Mouse (Mus musculus): ENCODE measurements around the gene 1110065P20Rik.
A peak's percentile ranks its signal among the peaks of the same experiment; 100 is the strongest.

Gene 1110065P20Rik

GRCm38 (mm10) chr4:124850933-124851658, at the start of gene 1110065P20Rik:
1110065P20Rik (minus strand) TSS chr4:124851196.
- peak; percentile 89 to 93 for DNase-seq

DNA sequence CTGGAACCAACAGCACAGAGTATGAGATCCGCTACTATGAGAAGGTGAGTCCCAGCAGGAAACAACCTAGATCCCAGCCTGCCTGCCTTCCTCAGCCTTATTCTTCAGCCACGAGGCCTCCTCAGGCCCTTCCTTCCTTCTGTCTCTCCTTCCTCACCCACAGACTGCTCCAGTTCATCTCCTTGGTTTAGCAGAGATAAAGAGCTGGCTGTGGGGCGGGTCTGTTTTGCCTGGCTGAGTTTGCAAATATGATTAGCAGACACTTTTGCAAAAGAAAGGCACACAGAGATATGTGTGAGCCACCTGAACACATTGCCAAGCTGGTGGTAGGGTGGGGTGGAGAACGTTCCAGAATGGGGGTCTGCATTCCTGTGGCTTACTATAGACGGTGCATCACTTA, 48.9 kb upstream of the 1110065P20Rik start:
- no peak for DNase-seq

- DNase-seq, result no peak
These were observed 47.4 kb upstream of the 1110065P20Rik start for GRCm38 (mm10) chr4:124898428-124898827.

DNA sequence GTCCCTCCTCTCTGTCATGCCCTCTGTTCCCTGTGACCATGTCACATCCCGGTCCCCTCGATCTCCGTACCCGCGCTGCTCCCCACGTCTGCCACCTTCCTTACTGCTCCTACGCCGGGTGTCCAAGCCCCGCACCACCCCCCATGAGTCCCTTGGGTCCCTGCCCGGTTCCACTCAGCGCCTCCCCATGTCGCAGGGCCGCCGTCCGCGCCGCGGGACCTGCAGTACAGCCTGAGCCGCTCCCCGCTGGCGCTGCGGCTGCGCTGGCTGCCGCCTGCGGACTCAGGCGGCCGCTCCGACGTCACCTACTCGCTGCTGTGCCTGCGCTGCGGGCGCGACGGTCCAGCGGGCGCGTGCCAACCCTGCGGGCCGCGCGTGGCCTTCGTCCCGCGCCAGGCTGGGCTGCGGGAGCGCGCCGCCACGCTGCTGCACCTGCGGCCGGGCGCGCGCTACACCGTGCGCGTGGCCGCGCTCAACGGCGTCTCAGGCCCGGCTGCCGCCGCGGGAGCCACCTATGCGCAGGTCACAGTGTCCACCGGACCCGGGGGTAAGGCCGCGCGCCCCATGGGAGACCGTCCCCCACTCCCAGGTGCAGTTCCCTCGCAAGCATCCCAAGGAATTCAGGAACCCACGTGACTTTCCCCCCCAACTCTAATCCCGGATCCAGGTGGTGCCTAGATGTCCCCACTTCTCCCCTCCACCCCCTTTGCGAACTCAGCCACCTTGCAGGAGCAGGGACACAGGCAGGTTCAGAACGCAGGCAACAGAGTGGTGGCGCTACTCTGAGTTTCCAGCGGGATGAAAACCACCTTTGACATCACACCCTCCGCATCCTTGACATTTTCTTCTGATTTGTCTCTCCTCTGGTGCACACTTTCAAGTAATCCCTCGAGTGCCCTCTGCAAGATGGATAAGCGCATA, 43.8 kb upstream of the 1110065P20Rik start:
- no peak for DNase-seq

DNA sequence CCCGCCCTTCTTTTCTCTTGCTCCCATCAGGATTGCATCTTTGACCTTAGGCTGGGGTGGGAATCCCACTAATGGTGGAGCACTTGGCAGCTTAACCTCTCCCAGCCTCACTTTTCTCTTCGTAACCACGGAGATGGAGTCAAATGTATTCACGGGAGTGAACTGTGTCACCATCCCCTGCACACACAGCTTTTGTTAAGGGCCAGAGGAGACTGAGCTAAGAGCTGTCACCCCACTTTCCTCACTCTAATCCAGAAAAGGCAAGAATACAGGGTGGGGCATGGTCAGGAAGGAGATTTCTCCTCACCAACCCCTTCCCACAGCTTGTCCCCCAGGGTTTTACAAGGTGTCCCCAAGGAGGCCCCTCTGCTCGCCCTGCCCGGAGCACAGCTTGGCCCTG, 42.8 kb upstream of the 1110065P20Rik start:
- no peak for DNase-seq

GRCm38 (mm10) chr4:124890831-124891230, 39.8 kb upstream of the 1110065P20Rik start:
- no peak for DNase-seq

- DNase-seq, result no peak
These were observed 38.9 kb upstream of the 1110065P20Rik start for GRCm38 (mm10) chr4:124889935-124890334.

- DNase-seq, result no peak
These were observed 37.7 kb upstream of the 1110065P20Rik start for GRCm38 (mm10) chr4:124888702-124889101.

GRCm38 (mm10) chr4:124882151-124882729, 31.2 kb upstream of the 1110065P20Rik start:
- peak; percentile 5 to 71 for DNase-seq

GRCm38 (mm10) chr4:124881341-124881908, 30.4 kb upstream of the 1110065P20Rik start:
- no peak for DNase-seq

DNA sequence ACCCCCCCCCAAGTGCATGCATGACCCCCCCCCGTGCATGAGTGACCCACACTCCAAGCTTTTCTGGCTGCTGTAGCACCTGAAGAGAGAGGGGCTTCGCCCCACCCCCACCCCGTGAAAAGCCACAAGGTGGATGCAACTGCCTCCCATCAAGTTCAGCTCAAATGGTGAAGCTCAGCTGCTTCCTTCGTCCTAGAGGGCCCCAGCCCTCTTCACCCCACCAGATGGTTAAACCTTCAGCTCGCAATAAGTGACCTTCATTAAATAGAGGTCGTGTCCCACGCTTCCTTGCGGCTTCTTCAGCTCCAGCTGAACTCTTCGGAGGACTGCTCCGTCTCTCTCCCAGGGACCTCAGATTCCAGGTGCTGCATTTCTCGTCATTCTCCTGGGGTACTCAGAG, 29.6 kb upstream of the 1110065P20Rik start, which contains the start of gene Epha10:
Gene Epha10 (plus strand): TSS at position 301 of the 400 bp plus-strand sequence.
- no peak for DNase-seq

- no peak for DNase-seq
These were observed 21.7 kb upstream of the 1110065P20Rik start for GRCm38 (mm10) chr4:124872719-124873118.

DNA sequence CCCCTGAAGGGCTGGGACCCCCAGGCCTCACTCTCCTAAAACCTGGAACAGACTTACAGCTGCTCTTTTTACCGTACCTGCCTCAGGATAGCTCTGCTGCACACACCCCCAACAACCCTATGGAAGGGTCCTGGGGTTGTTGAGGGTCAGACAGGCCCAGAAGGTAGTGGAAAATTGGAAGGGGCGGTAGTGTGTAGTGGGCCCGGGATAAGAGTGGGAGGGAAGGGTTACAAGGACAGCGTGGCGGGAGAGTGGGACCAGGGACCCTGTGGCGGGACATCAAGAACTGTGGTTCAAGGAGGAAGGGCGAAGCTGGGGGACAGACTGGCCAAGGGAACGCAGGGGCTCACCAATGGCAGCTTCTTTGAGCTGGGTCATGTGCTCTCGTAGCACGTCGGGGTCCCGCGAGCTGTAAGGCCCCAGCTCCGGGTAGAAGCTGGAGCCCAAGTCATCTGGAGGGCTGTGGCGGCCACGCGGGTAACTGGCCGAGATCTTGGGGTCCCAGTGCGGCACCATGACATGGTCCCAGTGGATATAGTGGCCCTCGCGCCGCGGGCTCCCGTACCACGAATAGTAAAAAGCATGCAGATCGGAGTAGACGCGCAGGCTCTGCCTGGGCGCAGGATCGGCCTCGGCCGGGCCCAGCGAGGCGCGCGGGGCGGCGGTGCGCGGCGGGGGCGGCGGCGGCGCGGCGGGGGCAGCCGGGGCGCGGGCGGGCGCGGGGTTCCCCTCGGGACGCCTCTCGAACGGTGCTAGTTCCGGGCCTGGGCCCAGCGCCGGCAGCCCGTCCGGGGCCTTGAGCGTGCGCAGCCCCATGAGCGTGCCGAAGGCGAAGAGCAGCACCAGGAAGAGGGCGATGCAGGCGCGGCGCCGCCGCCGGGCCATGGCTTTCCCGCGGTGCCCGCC, 10.5 kb upstream of the 1110065P20Rik start, which contains the start of gene Maneal:
Gene Maneal (minus strand): TSS at position 889 of the 906 bp plus-strand sequence.
- DNase-seq, result no peak

GRCm38 (mm10) chr4:124860446-124860845, 9.4 kb upstream of the 1110065P20Rik start:
- DNase-seq, result peak; percentile 54 to 89

DNA sequence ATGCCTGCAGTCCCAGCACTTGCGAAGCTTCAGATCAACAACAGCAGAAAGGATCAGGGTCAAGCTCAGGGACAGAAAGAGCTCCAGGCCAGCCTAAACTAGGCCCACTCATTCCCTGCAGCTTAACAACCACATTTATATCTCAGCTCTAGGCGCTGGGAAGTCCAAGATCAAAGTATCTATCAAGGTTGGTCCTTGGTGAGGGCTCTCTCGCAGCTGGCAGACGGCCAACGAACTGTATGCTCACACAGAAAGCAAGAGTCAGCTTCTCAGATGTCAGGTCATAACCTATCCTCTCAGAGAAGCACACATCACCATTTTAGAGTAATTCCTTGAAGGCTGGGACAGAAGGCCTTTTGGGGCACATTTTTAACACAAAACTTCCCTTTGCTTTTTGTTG, 7.4 kb upstream of the 1110065P20Rik start:
- peak in 1 of 2 experiments; percentile 32 for DNase-seq

DNA sequence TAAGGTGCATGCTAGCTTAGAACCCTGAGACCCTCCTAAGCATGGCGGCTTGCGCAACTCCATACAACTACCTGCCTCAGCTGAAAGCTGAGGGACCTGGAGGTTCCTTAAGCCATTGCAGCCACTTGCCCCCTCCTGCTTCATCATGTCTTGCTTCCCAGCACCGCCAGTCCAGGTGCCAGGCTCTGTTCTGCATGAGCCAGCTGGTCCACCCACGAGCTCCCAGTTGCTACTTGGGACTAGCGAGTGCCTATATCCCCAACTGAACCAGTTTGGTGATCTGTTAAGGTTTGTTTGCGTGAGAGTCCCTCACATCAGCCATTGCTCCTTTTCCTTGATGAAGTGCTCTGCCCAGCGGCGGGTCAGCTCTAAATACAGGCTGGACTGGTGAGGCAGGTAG, 5.3 kb upstream of the 1110065P20Rik start:
- no peak for DNase-seq

- DNase-seq, result peak; percentile 95 to 97
These were observed 609 bp downstream of the 1110065P20Rik start, which contains the start of gene Yrdc for GRCm38 (mm10) chr4:124850261-124850913. Yrdc (plus strand) TSS chr4:124850679.

DNA sequence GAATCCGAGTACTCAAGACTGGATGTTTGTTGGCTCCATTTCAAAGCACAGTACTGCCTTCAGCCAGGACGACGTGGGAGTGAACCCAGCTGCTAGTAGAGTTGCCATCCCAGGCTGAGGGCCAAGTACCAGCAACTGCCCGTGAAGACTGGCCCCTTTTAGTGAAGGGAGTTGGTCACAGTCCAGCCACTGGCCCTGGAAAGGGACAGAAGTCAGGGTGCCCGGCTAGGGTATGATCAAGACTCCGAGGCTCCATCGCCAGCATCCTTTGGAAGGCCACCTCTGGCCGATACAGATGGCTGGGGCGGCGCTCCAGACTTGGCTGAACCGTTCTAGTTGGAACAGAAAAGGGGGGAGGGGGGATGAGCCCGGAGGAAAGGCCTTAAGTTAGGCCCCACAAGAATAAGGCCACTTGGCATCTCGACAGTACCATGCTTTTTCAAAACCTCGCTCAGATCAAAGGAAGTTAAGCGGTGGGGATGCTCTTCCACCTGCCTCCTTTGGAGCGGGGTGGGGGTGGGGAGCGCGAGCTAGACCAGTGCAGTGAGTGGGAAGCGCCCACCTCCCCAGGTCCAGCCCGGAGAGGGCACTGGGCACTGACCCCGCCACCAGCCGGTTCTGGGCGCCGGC, 1.2 kb downstream of the 1110065P20Rik start:
- DNase-seq, result peak; percentile 73 to 74

DNA sequence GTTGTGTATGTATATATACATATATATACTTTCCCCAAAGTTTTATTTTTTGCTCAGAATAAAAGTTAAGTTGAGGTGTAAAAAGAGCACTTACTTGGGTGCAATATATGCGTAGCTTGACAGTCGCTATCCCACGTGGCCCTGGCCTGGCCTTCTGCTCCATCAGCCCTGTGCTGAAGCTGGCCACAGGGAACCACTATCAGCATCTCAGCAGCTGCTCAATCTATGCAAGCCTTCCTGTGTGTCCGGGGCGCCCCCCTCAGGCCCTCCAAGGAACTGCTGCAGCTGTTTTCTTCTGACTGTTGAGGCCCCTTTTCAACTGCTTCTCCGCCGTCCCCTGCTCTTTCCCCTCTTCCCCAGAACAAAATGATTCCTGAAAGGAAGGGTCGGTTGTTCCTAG, 3.4 kb downstream of the 1110065P20Rik start:
- DNase-seq, result peak; percentile 77 to 91

DNA sequence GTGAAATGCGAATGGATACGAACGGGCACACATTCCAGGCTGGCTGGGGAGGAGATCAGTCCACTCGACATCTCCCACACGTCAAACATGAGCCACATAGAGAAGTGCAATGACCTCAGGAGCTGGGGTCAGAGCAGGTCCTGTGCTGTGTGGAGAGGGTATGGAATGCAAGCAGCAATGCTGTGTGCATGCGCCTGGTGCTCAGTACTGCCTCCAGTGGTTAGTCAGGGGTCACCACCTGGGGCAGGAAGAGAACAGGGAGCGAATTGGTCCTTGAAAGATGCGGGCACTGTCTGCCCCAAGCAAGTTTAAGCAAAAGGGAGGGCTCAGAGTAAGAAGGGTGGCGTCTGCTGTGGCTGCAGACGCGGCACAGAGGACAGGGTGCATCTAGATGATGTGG, 7.5 kb downstream of the 1110065P20Rik start:
- peak; percentile 24 to 68 for DNase-seq
